Mouse (Mus musculus) heart, adult 2 months (tissue): ENCODE results near the gene Pias3.

ENCODE experiments used
- EP300 ChIP-seq: fragments of 200-500 bp; IDR thresholded peaks from 2 replicates; pipeline ENCODE4 v1.6.1; 2011; ENCODE audit warnings: low read depth, low read length, control low read depth; ENCODE audit not compliant: insufficient read depth
- POLR2A ChIP-seq: fragments of 200-500 bp; IDR thresholded peaks from 2 replicates; pipeline ENCODE4 v1.6.1; 2011; ENCODE audit warnings: mild to moderate bottlenecking, low read depth, low read length, control low read depth; ENCODE audit not compliant: insufficient read depth

GRCm38 (mm10) chr3:96668424-96669067, 27.6 kb upstream of the Pias3 start:
- TF ChIP-seq POLR2A = no peak
- no peak for TF ChIP-seq EP300
